Mouse (Mus musculus) c-Kit-negative CD71-positive TER-119-positive erythroid progenitor cells, embryonic 14.5 days (primary cell): ENCODE results near the gene 4933428G20Rik.

Source experiments
- DNase-seq: peaks from one replicate; pipeline ENCODE4 v3.0.0-alpha.2; 2013; ENCODE audit warnings: low read depth, low spot score

Gene 4933428G20Rik

DNA sequence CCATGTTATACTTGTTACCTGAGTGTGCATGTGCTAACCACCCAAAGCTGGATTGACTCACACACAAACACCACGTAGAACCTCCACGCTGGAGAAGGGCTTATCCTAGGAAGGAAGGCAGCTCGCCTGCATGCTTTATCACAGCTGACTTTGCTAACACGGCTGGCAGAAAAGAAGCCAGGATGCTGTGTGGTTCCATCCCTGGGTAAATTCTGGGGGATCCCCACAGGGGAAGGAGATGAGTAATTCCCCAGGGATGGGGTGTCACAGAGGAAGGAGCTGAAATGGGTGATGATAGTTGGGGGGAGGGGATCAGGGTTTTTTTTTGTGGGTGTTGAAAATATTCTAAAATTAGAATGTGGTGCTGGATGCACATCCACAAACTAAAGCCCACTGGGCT, 5.6 kb upstream of the 4933428G20Rik start:
- DNase-seq, result no peak

DNA sequence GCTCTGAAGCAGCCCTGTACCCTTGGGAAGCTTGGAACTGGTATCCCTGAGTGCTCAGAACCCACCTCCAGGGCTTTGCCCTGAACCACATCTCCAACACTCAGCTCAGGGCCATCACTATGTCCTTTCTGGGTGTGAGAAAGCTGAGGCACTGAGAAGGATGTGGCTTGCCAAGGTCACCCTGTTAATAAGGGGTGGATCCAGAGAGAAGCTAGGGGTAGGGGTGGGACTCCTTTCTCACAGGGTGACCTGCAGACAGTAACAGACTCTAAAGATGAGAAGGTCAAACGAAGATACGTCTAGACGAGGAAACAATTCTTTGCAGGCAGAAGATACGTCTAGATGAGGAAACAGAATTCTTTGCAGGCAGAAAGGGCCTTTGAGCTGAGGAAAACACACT, 2.7 kb upstream of the 4933428G20Rik start:
- DNase-seq, result no peak

DNA sequence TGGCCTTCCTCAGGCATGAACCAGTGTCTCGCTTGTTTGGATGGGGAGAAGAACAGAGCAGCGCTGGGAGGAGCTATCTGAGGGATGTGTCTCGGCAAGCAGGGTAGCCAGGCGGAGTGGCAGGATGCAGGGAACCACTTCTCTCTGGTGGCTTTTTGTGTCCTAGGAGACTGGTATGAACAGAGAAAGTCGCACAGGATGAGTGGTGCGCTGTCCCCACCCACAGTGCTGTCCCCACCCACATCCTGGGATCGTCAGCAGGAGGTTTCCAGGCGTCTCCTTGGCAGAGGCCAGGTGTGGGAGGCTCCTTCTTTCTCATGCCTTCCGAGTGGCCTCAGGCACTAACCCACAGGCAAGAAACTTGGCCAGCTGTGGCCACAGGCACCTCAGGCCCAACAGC, 2.2 kb upstream of the 4933428G20Rik start:
- DNase-seq, result no peak

- DNase-seq, result no peak
These were observed 744 bp upstream of the 4933428G20Rik start for GRCm38 (mm10) chr11:97500720-97501448.

DNA sequence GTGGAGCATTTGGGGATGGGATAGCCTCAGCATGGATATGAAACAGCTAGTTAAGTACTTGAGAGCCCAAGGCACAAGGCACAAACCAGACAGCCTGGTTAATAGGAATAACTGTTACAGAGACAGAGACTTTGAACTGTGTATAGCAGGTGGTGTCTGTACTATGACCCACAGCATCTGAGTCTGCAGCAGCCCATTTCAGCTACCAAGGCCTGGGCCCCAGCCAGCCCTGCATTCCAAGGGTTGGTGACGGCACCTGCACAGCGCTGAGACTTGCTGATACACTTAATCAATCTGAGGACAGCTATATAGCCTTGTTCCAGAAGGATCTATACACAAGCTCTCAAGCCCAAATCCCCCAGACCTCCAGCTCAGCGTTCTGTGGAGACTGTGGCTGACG, 2.6 kb downstream of the 4933428G20Rik start:
- no peak for DNase-seq

DNA sequence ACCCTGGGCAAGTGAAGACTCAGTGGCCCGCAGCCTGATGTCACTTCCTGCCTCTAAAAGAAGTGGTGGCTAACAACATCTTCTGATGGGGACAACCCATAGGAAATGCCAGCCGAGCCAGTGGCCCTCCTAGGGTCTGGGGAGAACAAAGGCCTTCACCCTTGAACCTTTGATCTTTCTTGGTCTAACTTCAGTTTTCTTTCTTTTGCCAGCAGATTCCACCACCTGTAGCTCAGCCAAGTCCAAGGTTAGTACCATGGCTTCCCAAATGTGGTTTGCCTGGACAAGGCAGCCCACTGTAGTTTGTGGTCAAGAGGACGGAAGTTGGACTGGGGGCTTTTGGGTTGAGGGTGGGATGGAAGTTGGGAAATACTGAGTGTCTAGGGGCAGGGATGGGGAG, 7.3 kb downstream of the 4933428G20Rik start:
- DNase-seq, result no peak

DNA sequence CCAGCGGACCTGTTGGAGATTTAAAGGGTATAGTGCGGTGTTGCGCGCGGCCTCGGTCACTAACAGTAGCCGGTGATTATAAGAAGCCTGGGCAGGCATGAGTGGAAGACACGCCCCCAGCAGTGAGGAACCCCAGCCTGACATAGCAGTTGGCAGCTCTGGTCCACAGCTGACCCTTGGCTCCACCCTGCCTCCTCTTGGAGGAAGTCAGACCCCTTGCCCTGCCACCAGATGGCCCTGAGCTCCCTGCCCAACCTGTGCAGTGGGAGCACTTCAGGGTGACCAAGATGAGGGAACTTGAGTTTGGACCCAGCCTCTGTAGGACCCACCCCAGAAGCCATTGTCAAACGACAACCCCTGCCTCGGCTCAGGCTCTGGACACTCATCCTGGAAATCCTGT, 8.5 kb downstream of the 4933428G20Rik start:
- no peak for DNase-seq

DNA sequence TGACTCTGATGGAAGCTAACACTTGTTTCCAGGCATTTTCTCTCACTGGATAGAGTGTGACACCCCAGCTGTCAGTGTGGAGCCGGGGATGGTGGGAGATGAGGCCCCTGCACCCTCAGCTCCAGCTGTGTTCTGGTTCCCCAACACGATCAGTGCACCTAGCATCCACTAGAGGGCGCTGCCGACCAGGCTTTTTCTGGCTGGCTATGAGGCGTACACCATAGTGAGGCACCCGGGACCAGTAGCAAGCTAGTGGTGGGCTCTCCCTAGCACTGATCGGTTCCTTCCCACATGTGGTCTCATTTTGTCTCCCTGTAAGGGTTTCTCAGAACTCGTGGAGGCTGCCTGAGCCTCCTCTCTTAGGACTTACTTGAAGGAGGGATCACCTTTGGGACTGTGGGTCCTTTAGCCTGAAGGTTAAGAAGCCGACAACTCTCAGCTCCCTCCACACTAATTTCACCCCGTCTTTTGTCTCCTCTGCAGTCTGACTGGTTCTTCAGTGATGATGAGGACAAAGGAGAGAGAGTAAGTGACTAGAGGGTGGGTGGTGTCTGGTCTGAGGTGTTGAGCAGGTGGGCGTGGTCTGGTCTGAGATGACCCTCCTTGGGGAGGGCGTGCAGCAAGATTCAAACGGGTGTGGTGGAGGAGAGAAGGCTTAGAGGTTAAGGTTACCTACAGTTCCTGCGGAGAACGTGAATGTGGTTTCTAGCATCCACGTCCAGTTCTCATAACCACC, 10.4 kb downstream of the 4933428G20Rik start:
- peak; percentile 37 for DNase-seq

DNA sequence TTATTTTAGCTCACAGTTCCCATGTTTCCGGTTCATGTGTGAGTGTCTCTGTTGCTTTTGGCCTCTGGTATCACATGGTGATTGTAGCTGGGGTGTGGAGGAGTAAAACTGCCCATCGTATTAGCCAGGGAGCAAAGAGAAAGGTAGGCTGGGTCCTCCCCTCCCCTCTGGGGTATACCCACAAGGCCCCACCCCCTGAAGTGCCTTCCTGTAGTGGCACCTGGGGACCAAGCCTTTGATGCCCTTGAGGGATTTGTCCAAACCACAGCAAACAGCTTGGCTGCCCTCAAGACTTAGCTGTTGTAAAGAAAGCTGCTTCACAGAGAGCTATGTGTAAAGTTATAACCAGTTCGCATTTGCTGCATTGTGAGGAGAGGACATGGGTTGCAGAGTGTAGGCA, 12.5 kb downstream of the 4933428G20Rik start:
- no peak for DNase-seq

- no peak for DNase-seq
These were observed 14.5 kb downstream of the 4933428G20Rik start for GRCm38 (mm10) chr11:97485661-97486060.

GRCm38 (mm10) chr11:97479824-97480223, 20.3 kb downstream of the 4933428G20Rik start:
- DNase-seq, result no peak

GRCm38 (mm10) chr11:97479085-97479484, 21.1 kb downstream of the 4933428G20Rik start:
- DNase-seq, result no peak

DNA sequence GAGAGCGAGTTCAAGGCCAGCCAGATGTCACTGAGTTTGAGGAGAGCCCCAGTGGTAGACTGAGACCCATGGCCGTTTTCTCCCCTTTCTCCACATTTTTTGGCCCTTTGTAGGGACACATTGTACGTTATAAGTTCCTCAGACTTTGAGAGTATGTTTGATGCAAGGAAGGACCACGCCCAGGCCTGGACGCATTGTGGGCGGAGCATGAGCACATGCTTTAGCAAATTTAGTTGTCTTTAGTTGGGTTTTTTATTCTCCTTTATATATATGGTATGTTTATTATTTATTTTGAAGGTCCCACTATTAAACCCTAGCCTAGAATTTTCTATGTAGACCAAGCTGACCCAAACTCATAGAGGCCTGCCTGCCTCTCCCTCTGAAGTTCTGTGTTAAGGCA, 21.8 kb downstream of the 4933428G20Rik start:
- no peak for DNase-seq

DNA sequence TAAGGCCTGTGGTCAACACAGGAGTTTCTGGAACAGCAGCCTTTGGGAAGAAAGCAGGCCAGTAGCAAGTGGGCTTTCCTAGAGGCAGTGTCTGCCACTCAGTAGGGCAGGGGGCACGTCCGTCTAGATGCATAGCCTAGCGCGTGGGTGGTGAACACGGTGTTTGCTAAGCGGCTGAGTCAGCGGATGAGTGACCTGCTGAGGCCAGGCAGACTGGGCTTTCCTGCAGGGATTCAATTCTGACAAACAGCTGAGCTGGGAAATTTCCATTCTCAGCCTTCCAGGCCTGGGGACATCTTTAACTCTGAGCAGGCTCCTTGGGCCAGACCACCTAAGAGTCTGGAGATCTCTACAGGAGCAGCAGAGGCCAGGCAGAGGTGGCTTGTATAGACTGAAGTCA, 22.7 kb downstream of the 4933428G20Rik start:
- DNase-seq, result no peak

GRCm38 (mm10) chr11:97476334-97477095, 23.6 kb downstream of the 4933428G20Rik start:
- DNase-seq, result peak; percentile 40

GRCm38 (mm10) chr11:97471276-97471675, 28.9 kb downstream of the 4933428G20Rik start:
- no peak for DNase-seq

- DNase-seq, result no peak
These were observed 30.3 kb downstream of the 4933428G20Rik start for GRCm38 (mm10) chr11:97469828-97470227.

DNA sequence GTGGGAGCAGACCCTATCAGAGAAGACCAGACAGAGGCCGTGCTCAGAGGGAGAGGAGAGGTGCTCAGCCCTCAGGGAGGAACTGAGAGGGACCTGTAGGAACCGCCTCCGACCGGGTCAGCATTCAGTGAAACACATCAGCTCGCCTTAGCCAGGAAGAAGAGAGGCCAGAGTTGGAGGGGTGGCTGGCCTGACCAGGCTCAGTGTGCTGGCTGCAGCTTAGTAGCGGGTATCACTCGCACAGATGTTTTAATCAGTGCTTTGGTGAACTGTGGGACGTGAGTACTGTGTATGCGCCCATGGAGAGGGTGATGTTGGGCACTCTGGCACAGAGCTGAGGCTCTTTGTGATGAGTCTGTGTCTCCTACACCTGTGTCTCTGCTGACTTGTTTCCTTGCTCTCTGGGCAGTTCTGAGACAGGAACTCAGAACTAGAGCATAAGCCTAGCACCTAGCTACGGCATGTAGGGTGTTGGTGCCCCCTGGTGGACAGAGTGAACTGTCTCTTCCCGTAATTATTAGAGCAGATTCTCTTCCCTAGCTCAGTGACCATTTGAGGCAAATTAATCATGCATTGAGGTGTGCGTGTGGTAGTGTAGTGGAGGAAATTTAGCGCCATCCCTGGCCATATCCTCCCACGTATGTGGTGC, 31.4 kb downstream of the 4933428G20Rik start:
- DNase-seq, result peak; percentile 79

DNA sequence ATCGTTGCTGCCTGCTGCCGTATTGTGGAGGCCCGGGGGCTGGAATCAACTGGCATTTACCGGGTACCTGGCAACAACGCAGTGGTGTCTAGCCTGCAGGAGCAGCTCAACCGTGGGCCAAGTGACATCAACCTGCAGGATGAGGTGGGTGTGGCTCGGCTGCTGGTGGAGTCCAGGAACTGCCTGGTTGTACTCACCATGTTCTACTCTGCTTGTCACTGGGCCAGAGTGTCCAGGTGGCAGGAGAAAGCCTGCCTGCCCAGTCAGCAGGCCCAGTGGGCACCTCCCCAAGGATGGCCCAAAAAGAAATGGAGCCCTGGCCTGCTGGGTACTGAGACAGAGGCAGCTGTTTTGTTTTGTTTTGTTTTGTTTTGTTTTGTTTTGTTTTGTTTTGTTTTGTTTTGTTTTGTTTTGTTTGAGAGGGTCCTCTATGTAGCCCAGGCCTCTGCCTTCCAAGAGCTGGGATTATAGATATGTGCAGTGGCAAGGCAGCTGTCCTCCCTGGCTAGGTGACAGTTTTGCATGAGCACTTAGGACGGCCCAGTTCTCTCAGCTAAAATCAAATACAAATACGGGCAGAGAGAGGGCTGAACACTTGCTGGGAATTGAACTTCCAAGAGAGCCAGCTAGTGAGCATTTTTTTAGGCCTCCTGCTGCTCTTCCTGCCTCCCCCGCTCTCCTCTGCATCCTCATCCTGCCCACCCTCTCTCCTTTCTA, 33.5 kb downstream of the 4933428G20Rik start:
- no peak for DNase-seq

- no peak for DNase-seq
These were observed 34.2 kb downstream of the 4933428G20Rik start for GRCm38 (mm10) chr11:97465957-97466356.

- no peak for DNase-seq
These were observed 36.1 kb downstream of the 4933428G20Rik start for GRCm38 (mm10) chr11:97463991-97464390.
